Mouse (Mus musculus): Measurements from ENCODE around the gene Dock7. TPM values are rescaled to one million over a fixed set of nuclear protein-coding genes. Genes with fewer than 3 reads are reported as not detected.
"Not testable (repeated sequence)": the region's sequence is repeated elsewhere in the genome, so short reads cannot be mapped to it uniquely, and the experiment has no call there.

The Dock7 gene
- polyA plus RNA-seq, 1 experiment from 2014 or later = 49.0 TPM

- no peak for ATAC-seq (ENCODE audit: low read depth)
- no peaks in the 10 kb centered on the region for H3K9me3 ChIP-seq (ENCODE audit: control insufficient read depth, low read length)
- H3K4me2 ChIP-seq (ENCODE audit: low read depth, low read length) = no peak overlapping the region
Measured at GRCm38 (mm10) chr4:98950563-98950962, 170.2 kb downstream of the Dock7 start.

GRCm38 (mm10) chr4:98938210-98938609, 182.5 kb downstream of the Dock7 start:
- H3K36me3 ChIP-seq (ENCODE audit: control insufficient read depth, insufficient read depth, low read length) = peaks cover 34% of the 10 kb centered on the region
- not testable (repeated sequence) for H3K4me2 ChIP-seq (ENCODE audit: low read depth, low read length); H3K4me1 ChIP-seq (replicated peaks; ENCODE audit: control insufficient read depth, insufficient read depth, low read length); H3K27me3 ChIP-seq (ENCODE audit: control insufficient read depth, insufficient read depth, low read depth, low read length); H3K4me3 ChIP-seq (ENCODE audit: low read length); H3K27ac ChIP-seq (ENCODE audit: low read length); H3K9ac ChIP-seq (ENCODE audit: low read length); H3K9me3 ChIP-seq (ENCODE audit: control insufficient read depth, low read length); ATAC-seq (ENCODE audit: low read depth)
- 92% methylated on average over 6 of the region's 6 CpGs for WGBS

More at GRCm38 (mm10) chr4:98950563-98950962, 170.2 kb downstream of the Dock7 start:
- Histone ChIP-seq H3K9ac (ENCODE audit: low read length) (no peak overlapping the region), H3K4me1 (replicated peaks; ENCODE audit: control insufficient read depth, insufficient read depth, low read length) (no peaks in the 10 kb centered on the region), H3K4me3 (ENCODE audit: low read length) (no peak overlapping the region), H3K27ac (ENCODE audit: low read length) (no peak overlapping the region), H3K27me3 (ENCODE audit: control insufficient read depth, insufficient read depth, low read depth, low read length) (no peaks in the 10 kb centered on the region), H3K36me3 (ENCODE audit: control insufficient read depth, insufficient read depth, low read length) (peaks cover 7% of the 10 kb centered on the region; the same call in 1 of the 2 replicates)

GRCm38 (mm10) chr4:98936036-98936435, 184.7 kb downstream of the Dock7 start:
- Histone ChIP-seq H3K36me3 (ENCODE audit: control insufficient read depth, insufficient read depth, low read length) (peaks cover 33% of the 10 kb centered on the region), H3K4me3 (ENCODE audit: low read length) (no peak overlapping the region), H3K4me1 (replicated peaks; ENCODE audit: control insufficient read depth, insufficient read depth, low read length) (no peaks in the 10 kb centered on the region), H3K4me2 (ENCODE audit: low read depth, low read length) (no peak overlapping the region), H3K27ac (ENCODE audit: low read length) (no peak overlapping the region), H3K9me3 (ENCODE audit: control insufficient read depth, low read length) (no peaks in the 10 kb centered on the region), H3K9ac (ENCODE audit: low read length) (no peak overlapping the region), H3K27me3 (ENCODE audit: control insufficient read depth, insufficient read depth, low read depth, low read length) (no peaks in the 10 kb centered on the region)
- WGBS = 74% methylated on average over 6 of the region's 6 CpGs
- no peak for ATAC-seq (ENCODE audit: low read depth)

GRCm38 (mm10) chr4:98925250-98925781, 195.4 kb downstream of the Dock7 start:
- Histone ChIP-seq H3K27me3 (ENCODE audit: control insufficient read depth, insufficient read depth, low read depth, low read length) (no peaks in the 10 kb centered on the region), H3K9me3 (ENCODE audit: control insufficient read depth, low read length) (no peaks in the 10 kb centered on the region), H3K4me1 (replicated peaks; ENCODE audit: control insufficient read depth, insufficient read depth, low read length) (peaks cover 12% of the 10 kb centered on the region), H3K36me3 (ENCODE audit: control insufficient read depth, insufficient read depth, low read length) (peaks cover 4% of the 10 kb centered on the region; the same call in 1 of the 2 replicates), H3K27ac (ENCODE audit: low read length) (0 out of 2 replicates have a peak overlapping the region, but pooled peaks have one; percentile 37), H3K4me2 (ENCODE audit: low read depth, low read length) (peak overlapping the region; percentile 94), H3K4me3 (ENCODE audit: low read length) (peak overlapping the region; percentile 96), H3K9ac (ENCODE audit: low read length) (peak overlapping the region; percentile 96)
- no peak for ATAC-seq (ENCODE audit: low read depth)
- 4% methylated on average over 6 of the region's 6 CpGs for WGBS

GRCm38 (mm10) chr4:98924906-98925178, 195.9 kb downstream of the Dock7 start:
- Histone ChIP-seq H3K27ac (ENCODE audit: low read length) (peak overlapping the region; percentile 100), H3K4me1 (replicated peaks; ENCODE audit: control insufficient read depth, insufficient read depth, low read length) (peaks cover 12% of the 10 kb centered on the region), H3K9me3 (ENCODE audit: control insufficient read depth, low read length) (no peaks in the 10 kb centered on the region), H3K36me3 (ENCODE audit: control insufficient read depth, insufficient read depth, low read length) (0 out of 2 replicates have a peak, but pooled peaks cover 3% of the 10 kb centered on the region), H3K9ac (ENCODE audit: low read length) (peak overlapping the region; percentile 96), H3K4me3 (ENCODE audit: low read length) (peak overlapping the region; percentile 96), H3K27me3 (ENCODE audit: control insufficient read depth, insufficient read depth, low read depth, low read length) (no peaks in the 10 kb centered on the region), H3K4me2 (ENCODE audit: low read depth, low read length) (peak overlapping the region; percentile 94)
- 0% methylated on average over 2 of the region's 2 CpGs for WGBS
- no peak for ATAC-seq (ENCODE audit: low read depth)

- H3K9me3 ChIP-seq (ENCODE audit: control insufficient read depth, low read length) = no peaks in the 10 kb centered on the region
- H3K36me3 ChIP-seq (ENCODE audit: control insufficient read depth, insufficient read depth, low read length) = 0 out of 2 replicates have a peak, but pooled peaks cover 3% of the 10 kb centered on the region
- H3K27ac ChIP-seq (ENCODE audit: low read length) = peak overlapping the region; percentile 100
- 0% methylated on average over 63 of the region's 66 CpGs for WGBS
- peak overlapping the region; percentile 96 for H3K4me3 ChIP-seq (ENCODE audit: low read length)
- H3K4me2 ChIP-seq (ENCODE audit: low read depth, low read length) = peak overlapping the region; percentile 94
- H3K27me3 ChIP-seq (ENCODE audit: control insufficient read depth, insufficient read depth, low read depth, low read length) = no peaks in the 10 kb centered on the region
- peak; percentile 16; the same call in 1 of the 2 replicates for ATAC-seq (ENCODE audit: low read depth)
- peak overlapping the region; percentile 96 for H3K9ac ChIP-seq (ENCODE audit: low read length)
- peaks cover 12% of the 10 kb centered on the region for H3K4me1 ChIP-seq (replicated peaks; ENCODE audit: control insufficient read depth, insufficient read depth, low read length)
Measured at GRCm38 (mm10) chr4:98924071-98924905, 196.4 kb downstream of the Dock7 start.

GRCm38 (mm10) chr4:98923568-98924070, 197.1 kb downstream of the Dock7 start, which contains the start of gene Usp1:
TSS of gene Usp1 (plus strand) at chr4:98923810.
- Histone ChIP-seq H3K9ac (ENCODE audit: low read length) (peak within 1 kb of the TSS; percentile 96), H3K9me3 (ENCODE audit: control insufficient read depth, low read length) (no peaks in the 10 kb centered on the region), H3K4me1 (replicated peaks; ENCODE audit: control insufficient read depth, insufficient read depth, low read length) (peaks cover 12% of the 10 kb centered on the region), H3K4me3 (ENCODE audit: low read length) (peak within 1 kb of the TSS; percentile 96), H3K36me3 (ENCODE audit: control insufficient read depth, insufficient read depth, low read length) (0 out of 2 replicates have a peak, but pooled peaks cover 3% of the 10 kb centered on the region), H3K27me3 (ENCODE audit: control insufficient read depth, insufficient read depth, low read depth, low read length) (no peaks in the 10 kb centered on the region), H3K27ac (ENCODE audit: low read length) (peak within 1 kb of the TSS; percentile 100), H3K4me2 (ENCODE audit: low read depth, low read length) (peak within 1 kb of the TSS; percentile 94)
- under 1% methylated on average over 65 of the region's 67 CpGs for WGBS
- ATAC-seq (ENCODE audit: low read depth) = peak; percentile 51

- Histone ChIP-seq H3K4me2 (ENCODE audit: low read depth, low read length) (peak overlapping the region; percentile 94), H3K36me3 (ENCODE audit: control insufficient read depth, insufficient read depth, low read length) (0 out of 2 replicates have a peak, but pooled peaks cover 3% of the 10 kb centered on the region), H3K9me3 (ENCODE audit: control insufficient read depth, low read length) (no peaks in the 10 kb centered on the region), H3K27ac (ENCODE audit: low read length) (peak overlapping the region; percentile 100), H3K27me3 (ENCODE audit: control insufficient read depth, insufficient read depth, low read depth, low read length) (no peaks in the 10 kb centered on the region), H3K4me3 (ENCODE audit: low read length) (peak overlapping the region; percentile 96), H3K9ac (ENCODE audit: low read length) (peak overlapping the region; percentile 92), H3K4me1 (replicated peaks; ENCODE audit: control insufficient read depth, insufficient read depth, low read length) (peaks cover 12% of the 10 kb centered on the region)
- peak; percentile 96 for ATAC-seq (ENCODE audit: low read depth)
- under 1% methylated on average over 53 of the region's 53 CpGs for WGBS
Measured at GRCm38 (mm10) chr4:98922643-98923567, 197.8 kb downstream of the Dock7 start.

All from lung, embryonic 16.5 days (tissue).